Mouse (Mus musculus): ENCODE measurements at regions not wholly inside any gene's neighbourhood (a gene's known extent, or its start where the extent isn't known, plus 50 kb on each side); places are given as distances from the start of the nearest gene placed in this dataset.

DNA sequence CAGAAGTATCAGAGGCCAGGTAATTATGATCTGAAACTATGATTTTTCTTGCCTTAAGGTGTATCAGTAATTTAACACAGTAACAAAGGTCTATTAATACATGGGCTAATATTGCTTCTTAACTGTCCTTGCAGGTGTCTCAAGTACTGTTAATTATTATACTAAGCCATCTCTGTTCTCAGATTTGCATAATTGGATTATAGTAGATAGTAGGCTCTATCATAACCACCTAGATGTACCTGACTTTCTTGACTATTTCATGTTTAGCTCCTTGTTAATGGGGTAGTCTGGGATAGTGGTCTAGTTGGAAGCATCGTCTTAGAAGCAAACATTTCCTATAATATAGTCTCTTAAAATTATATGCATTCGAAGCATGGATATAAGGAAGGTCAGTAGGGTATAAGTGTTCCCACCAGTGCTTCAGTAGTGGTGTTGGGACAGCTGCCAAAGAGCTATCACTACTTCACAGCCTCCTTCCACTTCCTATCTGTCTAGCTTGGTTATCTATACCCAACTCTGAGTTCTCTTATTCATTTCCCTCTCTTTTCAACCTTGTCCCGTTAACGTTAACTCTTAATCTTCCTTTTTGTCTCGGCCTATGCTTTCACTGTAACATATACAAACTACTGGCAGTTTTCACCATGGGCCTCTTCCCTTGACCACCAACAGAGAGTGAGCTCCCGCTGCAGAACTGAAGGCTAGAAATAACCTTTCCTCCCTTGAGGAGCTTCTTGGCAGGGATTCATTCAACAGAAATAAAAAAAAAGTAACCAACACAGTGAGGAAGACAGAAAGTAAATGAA, 630.9 kb upstream of the Lcorl start:
- intact Hi-C loops (cut with DNase I): no loop called here
- Histone ChIP-seq H3K4me3 (no peak overlapping the region), H3K27me3 (ENCODE audit: control insufficient read depth, insufficient read depth, low read length) (no peaks in the 10 kb centered on the region), H3K36me3 (ENCODE audit: control insufficient read depth, insufficient read depth, low read length) (no peaks in the 10 kb centered on the region), H3K79me2 (replicated peaks; ENCODE audit: control insufficient read depth, insufficient read depth, low read length) (no peaks in the 10 kb centered on the region), H3K27ac (no peak overlapping the region), H3K9ac (ENCODE audit: low read depth, low read length) (no peak overlapping the region), H3K4me1 (ENCODE audit: control insufficient read depth, insufficient read depth, low read length) (no peaks in the 10 kb centered on the region)
- WGBS: 13% methylated on average over 6 of the region's 6 CpGs
- DNase-seq: no peak
- TF ChIP-seq EP300 (IDR thresholded peaks at IDR 0.05; ENCODE audit: insufficient read depth, low read depth, low read length) (no peak), POLR2A (IDR thresholded peaks at IDR 0.05; ENCODE audit: insufficient read depth, low read depth, low read length) (no peak), CTCF (IDR thresholded peaks at IDR 0.05) (no peak)

DNA sequence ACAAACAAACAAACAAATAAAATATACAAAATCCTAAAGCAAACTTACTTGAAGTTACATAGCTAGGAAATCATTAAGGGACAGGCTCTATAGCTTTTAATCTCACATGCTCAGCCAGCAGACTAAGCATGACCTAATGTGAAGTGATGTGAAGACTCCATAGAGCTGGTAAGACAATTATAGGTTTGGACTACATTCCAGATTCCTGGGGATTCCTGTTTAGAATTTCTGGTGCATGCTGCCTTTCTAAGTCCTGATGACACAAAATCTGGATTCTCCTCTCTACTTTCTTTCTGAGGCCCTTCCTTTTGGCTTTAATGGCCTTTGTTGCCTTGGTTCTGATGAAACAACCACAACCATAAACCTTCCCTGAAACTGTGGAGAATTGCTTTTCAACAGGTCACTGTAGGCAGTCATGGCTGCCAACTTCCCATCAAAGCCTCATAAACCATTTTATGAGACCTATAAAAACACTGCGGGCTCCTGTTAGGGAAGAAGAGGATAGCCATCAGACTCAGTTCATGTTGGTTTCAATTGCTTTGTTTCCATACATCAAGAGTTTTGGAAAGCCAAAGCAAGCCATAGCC, 629.4 kb upstream of the Lcorl start:
- 88% methylated on average over 1 of the region's 1 CpGs for WGBS
- TF ChIP-seq EP300 (IDR thresholded peaks at IDR 0.05; ENCODE audit: insufficient read depth, low read depth, low read length) (no peak), POLR2A (IDR thresholded peaks at IDR 0.05; ENCODE audit: insufficient read depth, low read depth, low read length) (no peak), CTCF (IDR thresholded peaks at IDR 0.05) (no peak)
- no peaks in the 10 kb centered on the region for H3K4me1 ChIP-seq (ENCODE audit: control insufficient read depth, insufficient read depth, low read length)
- no peak overlapping the region for H3K9ac ChIP-seq (ENCODE audit: low read depth, low read length)
- H3K36me3 ChIP-seq (ENCODE audit: control insufficient read depth, insufficient read depth, low read length): no peaks in the 10 kb centered on the region
- H3K4me3 ChIP-seq: no peak overlapping the region
- H3K27ac ChIP-seq: no peak overlapping the region
- no peaks in the 10 kb centered on the region for H3K79me2 ChIP-seq (replicated peaks; ENCODE audit: control insufficient read depth, insufficient read depth, low read length)
- H3K27me3 ChIP-seq (ENCODE audit: control insufficient read depth, insufficient read depth, low read length): no peaks in the 10 kb centered on the region
- no peak for DNase-seq
- intact Hi-C loops (cut with DNase I): no loop called here

DNA sequence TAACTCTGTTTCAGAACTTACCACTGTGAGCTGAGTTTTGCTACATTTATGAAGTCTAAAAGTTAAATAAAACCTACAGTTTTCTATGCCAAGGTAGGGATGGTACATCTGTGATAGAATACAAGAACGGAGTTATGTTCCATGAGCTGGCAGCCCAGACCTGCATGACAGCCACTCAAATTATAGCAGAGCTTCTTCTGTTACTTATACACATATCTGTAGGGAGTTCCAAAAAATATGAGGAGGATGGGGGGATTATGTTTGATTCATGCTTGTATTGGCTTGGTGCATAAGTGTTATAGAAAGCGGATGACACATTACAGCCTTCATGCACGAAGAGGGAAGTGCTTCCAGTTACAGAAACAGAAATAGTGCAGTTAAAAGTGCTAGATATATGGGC, 598.9 kb upstream of the Lcorl start:
- Histone ChIP-seq H3K4me3 (no peak overlapping the region), H3K4me1 (ENCODE audit: control insufficient read depth, insufficient read depth, low read length) (no peaks in the 10 kb centered on the region), H3K79me2 (replicated peaks; ENCODE audit: control insufficient read depth, insufficient read depth, low read length) (no peaks in the 10 kb centered on the region), H3K27me3 (ENCODE audit: control insufficient read depth, insufficient read depth, low read length) (no peaks in the 10 kb centered on the region), H3K9ac (ENCODE audit: low read depth, low read length) (no peak overlapping the region), H3K27ac (no peak overlapping the region), H3K36me3 (ENCODE audit: control insufficient read depth, insufficient read depth, low read length) (no peaks in the 10 kb centered on the region)
- 84% methylated on average over 3 of the region's 3 CpGs for WGBS
- TF ChIP-seq POLR2A (IDR thresholded peaks at IDR 0.05; ENCODE audit: insufficient read depth, low read depth, low read length) (no peak), CTCF (IDR thresholded peaks at IDR 0.05) (no peak), EP300 (IDR thresholded peaks at IDR 0.05; ENCODE audit: insufficient read depth, low read depth, low read length) (no peak)
- DNase-seq: no peak
- intact Hi-C loops (cut with DNase I): no loop called here

DNA sequence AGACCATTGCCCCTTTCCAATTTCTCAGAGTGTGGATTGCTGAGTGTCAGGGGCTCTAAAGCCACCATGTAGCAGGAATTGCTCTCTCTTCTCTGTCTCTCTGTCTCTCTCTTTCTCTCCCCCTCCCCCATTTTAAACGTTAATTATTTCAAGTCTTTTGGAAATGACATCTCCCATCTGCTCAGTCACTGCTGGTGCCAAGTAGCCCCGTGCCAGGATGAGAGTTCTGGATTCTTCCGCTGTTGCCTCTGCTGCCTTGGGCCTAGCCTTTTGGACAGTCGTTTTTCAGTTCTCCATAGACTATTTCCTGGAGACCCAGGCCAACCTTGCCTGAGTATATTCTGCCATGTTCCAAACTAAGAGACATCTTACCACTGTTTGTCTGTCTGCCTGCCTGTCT, 590.9 kb upstream of the Lcorl start:
- Histone ChIP-seq H3K36me3 (ENCODE audit: control insufficient read depth, insufficient read depth, low read length) (no peaks in the 10 kb centered on the region), H3K9ac (ENCODE audit: low read depth, low read length) (no peak overlapping the region), H3K4me3 (no peak overlapping the region), H3K27ac (no peak overlapping the region), H3K4me1 (ENCODE audit: control insufficient read depth, insufficient read depth, low read length) (no peaks in the 10 kb centered on the region), H3K27me3 (ENCODE audit: control insufficient read depth, insufficient read depth, low read length) (no peaks in the 10 kb centered on the region), H3K79me2 (replicated peaks; ENCODE audit: control insufficient read depth, insufficient read depth, low read length) (no peaks in the 10 kb centered on the region)
- 56% methylated on average over 4 of the region's 4 CpGs for WGBS
- intact Hi-C loops (cut with DNase I): loop anchor here (10.0 kb wide), 1 partner anchor 1687 kb away; no protein-coding TSS in a partner anchor
- TF ChIP-seq CTCF (IDR thresholded peaks at IDR 0.05) (no peak), EP300 (IDR thresholded peaks at IDR 0.05; ENCODE audit: insufficient read depth, low read depth, low read length) (no peak), POLR2A (IDR thresholded peaks at IDR 0.05; ENCODE audit: insufficient read depth, low read depth, low read length) (no peak)
- DNase-seq: no peak

DNA sequence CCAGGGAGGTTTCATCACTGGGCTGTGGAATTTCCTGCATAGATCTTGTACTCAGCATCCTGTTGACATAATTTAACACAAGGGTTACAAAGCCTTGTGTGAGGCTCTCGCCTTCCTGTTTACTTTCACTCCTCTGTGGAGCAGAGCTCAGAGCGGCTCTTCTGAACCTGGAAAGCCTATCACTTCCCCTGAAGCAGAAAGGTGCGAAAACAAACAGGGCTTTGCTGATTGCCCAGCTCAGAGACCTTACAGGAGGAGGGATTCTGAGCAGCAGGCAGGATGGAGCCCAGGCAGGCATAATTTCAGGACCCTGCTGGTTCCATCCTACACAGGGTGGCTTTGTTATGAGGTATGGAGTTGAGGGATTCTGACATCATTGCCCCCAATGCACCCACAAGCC, 588.4 kb upstream of the Lcorl start:
- no peak overlapping the region for H3K4me3 ChIP-seq
- H3K27ac ChIP-seq: no peak overlapping the region
- no peak for TF ChIP-seq POLR2A (IDR thresholded peaks at IDR 0.05; ENCODE audit: insufficient read depth, low read depth, low read length)
- no peak for TF ChIP-seq EP300 (IDR thresholded peaks at IDR 0.05; ENCODE audit: insufficient read depth, low read depth, low read length)
- no peak for TF ChIP-seq CTCF (IDR thresholded peaks at IDR 0.05)
- intact Hi-C loops (cut with DNase I): loop anchor here (10.0 kb wide), 1 partner anchor 1689 kb away; no protein-coding TSS in a partner anchor
- no peak for DNase-seq
- no peaks in the 10 kb centered on the region for H3K27me3 ChIP-seq (ENCODE audit: control insufficient read depth, insufficient read depth, low read length)
- H3K4me1 ChIP-seq (ENCODE audit: control insufficient read depth, insufficient read depth, low read length): no peaks in the 10 kb centered on the region
- WGBS: 34% methylated on average over 3 of the region's 3 CpGs
- no peaks in the 10 kb centered on the region for H3K36me3 ChIP-seq (ENCODE audit: control insufficient read depth, insufficient read depth, low read length)
- H3K79me2 ChIP-seq (replicated peaks; ENCODE audit: control insufficient read depth, insufficient read depth, low read length): no peaks in the 10 kb centered on the region
- H3K9ac ChIP-seq (ENCODE audit: low read depth, low read length): no peak overlapping the region

DNA sequence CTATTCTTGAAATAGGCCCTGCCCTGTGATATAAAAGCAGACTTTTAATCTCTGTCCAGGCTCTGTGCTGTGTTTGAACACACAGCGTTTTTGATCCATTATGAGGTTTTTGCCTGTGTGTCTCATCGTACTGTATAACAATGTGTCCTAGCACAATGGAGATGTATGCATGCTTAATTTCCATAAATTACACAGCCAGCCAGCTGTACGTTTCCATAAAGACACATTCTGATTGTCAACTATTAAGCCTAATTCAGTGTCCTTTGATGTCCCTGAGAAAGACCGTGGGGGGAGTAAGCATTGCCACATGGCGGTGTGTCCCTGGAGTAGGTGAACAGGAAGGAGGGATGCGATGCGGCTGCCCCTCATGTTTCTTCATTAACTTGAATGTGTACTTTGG, 587.7 kb upstream of the Lcorl start:
- TF ChIP-seq EP300 (IDR thresholded peaks at IDR 0.05; ENCODE audit: insufficient read depth, low read depth, low read length): no peak
- no peak for TF ChIP-seq CTCF (IDR thresholded peaks at IDR 0.05)
- TF ChIP-seq POLR2A (IDR thresholded peaks at IDR 0.05; ENCODE audit: insufficient read depth, low read depth, low read length): no peak
- H3K27me3 ChIP-seq (ENCODE audit: control insufficient read depth, insufficient read depth, low read length): no peaks in the 10 kb centered on the region
- no peaks in the 10 kb centered on the region for H3K36me3 ChIP-seq (ENCODE audit: control insufficient read depth, insufficient read depth, low read length)
- no peak overlapping the region for H3K9ac ChIP-seq (ENCODE audit: low read depth, low read length)
- H3K4me3 ChIP-seq: no peak overlapping the region
- 41% methylated on average over 7 of the region's 7 CpGs for WGBS
- no peaks in the 10 kb centered on the region for H3K79me2 ChIP-seq (replicated peaks; ENCODE audit: control insufficient read depth, insufficient read depth, low read length)
- intact Hi-C loops (cut with DNase I): loop anchor here (10.0 kb wide), 1 partner anchor 1690 kb away; no protein-coding TSS in a partner anchor
- no peaks in the 10 kb centered on the region for H3K4me1 ChIP-seq (ENCODE audit: control insufficient read depth, insufficient read depth, low read length)
- no peak overlapping the region for H3K27ac ChIP-seq
- no peak for DNase-seq

Data from heart, adult 2 months (tissue).